Mouse (Mus musculus): ENCODE measurements around the gene Vmn2r2. TPM values are rescaled to one million over a fixed set of nuclear protein-coding genes. Genes with fewer than 3 reads are reported as not detected.

Vmn2r2 gene
- not detected in 2 replicates for polyA plus RNA-seq (2012; rRNA removed)

DNA sequence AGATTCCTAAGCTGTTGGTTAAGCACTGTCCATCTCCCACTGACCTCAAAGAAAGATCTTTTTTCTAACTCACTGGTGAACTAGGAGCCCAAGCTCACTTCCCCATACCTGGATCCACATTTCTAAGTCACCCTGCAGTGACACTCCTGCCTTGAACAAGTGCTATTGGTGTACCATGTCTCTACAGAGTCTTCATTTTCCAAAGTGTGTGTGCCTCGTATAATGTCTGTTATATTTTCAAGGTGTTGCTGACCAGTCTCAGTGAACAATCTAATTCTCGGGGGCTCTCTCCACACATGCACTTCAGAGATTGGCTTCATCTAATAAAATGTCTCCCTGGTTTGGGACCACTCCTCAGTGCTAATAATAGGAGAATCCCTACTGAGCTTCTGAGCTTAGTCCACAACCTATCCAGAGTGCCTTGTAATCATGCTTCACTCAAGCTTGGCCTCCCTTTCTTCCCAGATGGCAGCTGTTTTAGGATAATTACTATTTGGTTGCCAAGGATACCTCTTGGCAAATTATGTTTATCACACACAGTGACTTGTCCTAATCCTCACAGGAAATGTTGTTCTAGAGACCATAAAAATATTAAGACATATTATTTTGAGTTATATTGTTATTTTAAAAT lies at the start of gene Vmn2r2:
TSS of gene Vmn2r2 (minus strand) at position 51 of the 631 bp plus-strand sequence.
- Histone ChIP-seq H3K27me3 (ENCODE audit: control insufficient read depth, insufficient read depth, low read length) (no peaks in the 10 kb centered on the region), H3K36me3 (ENCODE audit: control insufficient read depth, insufficient read depth, low read length) (no peaks in the 10 kb centered on the region), H3K27ac (ENCODE audit: control insufficient read depth, insufficient read depth, low read depth, low read length) (no peak within 1 kb of the TSS), H3K4me1 (ENCODE audit: control insufficient read depth, insufficient read depth, low read length) (no peaks in the 10 kb centered on the region), H3K4me3 (ENCODE audit: control insufficient read depth, low read depth, low read length) (no peak within 1 kb of the TSS)
- TF ChIP-seq CTCF (IDR thresholded peaks at IDR 0.05; ENCODE audit: control insufficient read depth, insufficient read depth, insufficient replicate concordance, low read depth, low read length): no peak
- TF ChIP-seq POLR2A (IDR thresholded peaks at IDR 0.05; ENCODE audit: control insufficient read depth, low read depth, low read length): no peak

DNA sequence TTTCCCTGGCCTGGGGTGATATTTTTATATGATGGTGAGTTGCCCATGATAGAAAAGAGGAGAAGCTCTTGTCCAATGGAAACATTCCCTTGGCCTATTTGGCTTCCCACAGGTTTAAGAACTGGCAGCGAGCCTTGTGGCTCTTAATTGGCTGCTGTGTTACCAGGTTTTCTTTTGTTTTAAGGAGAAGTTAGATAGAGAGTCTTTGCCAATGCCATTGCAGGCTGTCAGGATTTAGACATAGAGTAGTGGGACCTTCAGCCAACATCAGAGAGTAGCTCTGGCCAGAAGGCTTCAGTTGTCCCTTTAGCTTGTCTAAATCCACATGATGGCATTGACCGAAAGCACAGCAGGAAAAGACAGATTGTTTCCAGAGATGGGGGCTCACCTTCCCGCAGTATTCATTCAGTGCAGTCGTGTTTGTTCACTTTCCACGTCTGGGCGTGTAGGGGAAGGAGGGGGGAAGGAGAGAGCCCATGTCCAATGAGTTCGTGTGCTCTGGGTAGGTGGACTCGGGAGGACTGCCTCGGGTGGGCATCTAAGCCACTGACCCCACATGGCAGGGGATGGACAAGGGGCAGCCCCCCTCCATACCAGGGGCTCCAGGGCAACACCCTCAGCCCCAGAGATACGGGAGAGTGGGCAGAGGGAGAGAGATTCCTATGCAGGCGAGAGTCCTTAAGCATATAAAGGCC lies 28.2 kb downstream of the Vmn2r2 start:
- no peaks in the 10 kb centered on the region for H3K36me3 ChIP-seq (ENCODE audit: control insufficient read depth, insufficient read depth, low read length)
- TF ChIP-seq CTCF (IDR thresholded peaks at IDR 0.05; ENCODE audit: control insufficient read depth, insufficient read depth, insufficient replicate concordance, low read depth, low read length) (no peak), POLR2A (IDR thresholded peaks at IDR 0.05; ENCODE audit: control insufficient read depth, low read depth, low read length) (no peak)
- peak overlapping the region; percentile 47 for H3K4me3 ChIP-seq (ENCODE audit: control insufficient read depth, low read depth, low read length)
- H3K27ac ChIP-seq (ENCODE audit: control insufficient read depth, insufficient read depth, low read depth, low read length): no peak overlapping the region
- H3K4me1 ChIP-seq (ENCODE audit: control insufficient read depth, insufficient read depth, low read length): no peaks in the 10 kb centered on the region
- no peaks in the 10 kb centered on the region for H3K27me3 ChIP-seq (ENCODE audit: control insufficient read depth, insufficient read depth, low read length)

DNA sequence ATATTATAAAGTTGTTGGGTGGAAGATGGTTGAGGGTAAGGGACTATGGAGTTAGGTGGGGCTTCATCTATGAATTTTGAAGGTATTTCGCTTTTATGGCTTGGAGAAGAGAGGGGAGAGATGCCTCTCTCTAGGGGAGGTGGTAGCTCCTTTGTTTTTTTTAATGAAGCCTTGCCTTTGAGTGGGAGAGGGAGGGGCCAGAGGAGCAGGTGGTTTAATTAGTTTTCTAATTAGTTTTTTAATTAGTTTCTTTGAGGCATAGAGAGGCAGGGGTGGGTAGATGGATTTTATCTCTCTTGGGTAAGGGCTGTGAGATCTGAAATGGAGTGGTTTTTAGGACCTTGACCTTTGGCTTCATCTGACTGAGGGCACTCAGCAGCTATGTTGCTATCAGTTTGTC lies 29.0 kb downstream of the Vmn2r2 start:
- no peak for TF ChIP-seq POLR2A (IDR thresholded peaks at IDR 0.05; ENCODE audit: control insufficient read depth, low read depth, low read length)
- no peak for TF ChIP-seq CTCF (IDR thresholded peaks at IDR 0.05; ENCODE audit: control insufficient read depth, insufficient read depth, insufficient replicate concordance, low read depth, low read length)

GRCm38 (mm10) chr3:64081247-64081646 lies 60.5 kb downstream of the Vmn2r2 start, which contains the start of gene Vmn2r1:
Vmn2r1 (plus strand) TSS chr3:64081547.
- Histone ChIP-seq H3K4me3 (ENCODE audit: control insufficient read depth, low read depth, low read length) (no peak within 1 kb of the TSS), H3K4me1 (ENCODE audit: control insufficient read depth, insufficient read depth, low read length) (no peaks in the 10 kb centered on the region), H3K27me3 (ENCODE audit: control insufficient read depth, insufficient read depth, low read length) (no peaks in the 10 kb centered on the region), H3K36me3 (ENCODE audit: control insufficient read depth, insufficient read depth, low read length) (no peaks in the 10 kb centered on the region), H3K27ac (ENCODE audit: control insufficient read depth, insufficient read depth, low read depth, low read length) (no peak within 1 kb of the TSS)
- TF ChIP-seq CTCF (IDR thresholded peaks at IDR 0.05; ENCODE audit: control insufficient read depth, insufficient read depth, insufficient replicate concordance, low read depth, low read length) (no peak), POLR2A (IDR thresholded peaks at IDR 0.05; ENCODE audit: control insufficient read depth, low read depth, low read length) (no peak)

More for the DNA sequence above, 29.0 kb downstream of the Vmn2r2 start:
- Histone ChIP-seq H3K4me1 (ENCODE audit: control insufficient read depth, insufficient read depth, low read length) (no peaks in the 10 kb centered on the region), H3K27ac (ENCODE audit: control insufficient read depth, insufficient read depth, low read depth, low read length) (no peak overlapping the region), H3K4me3 (ENCODE audit: control insufficient read depth, low read depth, low read length) (no peak overlapping the region), H3K27me3 (ENCODE audit: control insufficient read depth, insufficient read depth, low read length) (no peaks in the 10 kb centered on the region), H3K36me3 (ENCODE audit: control insufficient read depth, insufficient read depth, low read length) (no peaks in the 10 kb centered on the region)

Other genes starting within 250 kb of the Vmn2r2 start
- gene Plch1, start 242.5 kb downstream of the Vmn2r2 start, polyA plus RNA-seq (2012; rRNA removed): 0.23 and 0.26 TPM in 2 replicates
- gene E130311K13Rik, start 212.5 kb downstream of the Vmn2r2 start, polyA plus RNA-seq (2012; rRNA removed): 1.3 and 1.7 TPM in 2 replicates
- 17.6 and 18.5 TPM in 2 replicates for gene Slc33a1, start 177.2 kb downstream of the Vmn2r2 start, polyA plus RNA-seq (2012; rRNA removed)
- gene Gmps, start 165.8 kb downstream of the Vmn2r2 start, polyA plus RNA-seq (2012; rRNA removed): 17.9 and 21.5 TPM in 2 replicates
- 0.13 and 0.15 TPM in 2 replicates for gene Vmn2r1, start 60.4 kb downstream of the Vmn2r2 start, polyA plus RNA-seq (2012; rRNA removed)
- gene Vmn2r3, start 147.8 kb upstream of the Vmn2r2 start, polyA plus RNA-seq (2012; rRNA removed): not detected in 2 replicates

Measured in testis, adult 2 months (tissue).